Mouse (Mus musculus) lung, postnatal 0 days (tissue): ENCODE results near the gene Iqgap2.

Experiments used
- CTCF ChIP-seq: IDR thresholded peaks from 2 replicates; pipeline ENCODE4 v1.5.1; 2016; ENCODE audit warnings: antibody characterized with exemption, mild to moderate bottlenecking
- EP300 ChIP-seq: IDR thresholded peaks from 2 replicates; pipeline ENCODE4 v1.6.1; 2016; ENCODE audit warnings: antibody characterized with exemption, mild to moderate bottlenecking, control low read depth

DNA sequence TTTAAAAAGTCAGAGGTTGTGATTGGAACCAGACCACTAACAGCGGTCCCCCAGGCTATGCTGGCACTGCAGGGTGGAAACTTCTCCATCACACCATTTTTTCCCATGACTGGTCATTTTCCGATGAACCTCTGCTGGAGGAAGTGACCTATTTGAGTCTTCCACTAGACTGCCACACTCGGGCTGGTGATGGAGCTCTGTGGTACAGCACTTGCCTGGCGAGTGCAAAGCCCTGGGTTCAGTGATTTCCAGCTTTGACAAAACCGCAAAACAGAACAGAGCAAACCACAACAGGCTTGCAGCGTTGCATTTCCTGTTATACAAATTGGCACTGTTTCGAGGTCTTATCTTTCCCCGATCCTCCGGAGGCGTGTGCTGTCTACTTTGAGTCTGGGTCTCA lies 298.9 kb downstream of the Iqgap2 start:
- TF ChIP-seq CTCF = no peak
- TF ChIP-seq EP300 = no peak
